Comparison of ENCODE assay signal across 8 mouse cellular contexts in the genomic region with DNA sequence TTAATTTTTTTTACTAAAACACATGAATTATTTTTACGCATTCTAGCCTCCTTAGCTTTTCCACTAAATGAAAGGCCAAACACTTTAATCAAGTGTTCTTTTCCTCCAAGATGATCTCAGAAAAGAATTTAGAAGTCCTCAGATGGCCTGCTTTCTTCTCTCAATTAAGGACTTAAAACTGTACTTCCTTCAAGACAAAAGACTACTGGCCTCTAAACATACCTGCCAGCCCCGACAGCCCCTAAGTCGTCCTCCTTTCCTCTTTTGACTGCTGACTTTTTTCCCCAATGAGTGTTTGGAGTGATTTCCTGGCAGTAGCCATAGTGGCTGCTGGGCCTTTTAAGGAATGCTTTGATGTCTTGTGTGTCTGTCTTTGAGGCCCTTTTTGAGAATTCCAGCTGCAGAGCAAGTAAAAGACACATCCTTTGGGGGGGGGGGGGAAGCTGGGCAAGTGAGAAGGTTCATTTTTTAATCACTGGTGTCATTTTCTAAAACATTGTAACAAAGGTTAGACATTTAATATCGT. TPM values are rescaled to one million over a fixed set of nuclear protein-coding genes. Genes with fewer than 3 reads are reported as not detected.
DNase-seq lines count a peak whose midpoint lies in the region; ATAC-seq and TF ChIP-seq lines count a peak whose summit lies in the region.

No protein-coding gene starts in this region.

- no peaks in the 10 kb centered on the region for H3K4me1 ChIP-seq in cerebellum, adult 2 months (ENCODE audit: control insufficient read depth, insufficient read depth, low read length)
- H3K4me1 ChIP-seq in embryonic facial prominence, embryonic 12.5 days, result peaks cover 8% of the 10 kb centered on the region; the same call in 1 of the 2 replicates
- H3K4me1 ChIP-seq in limb, embryonic 10.5 days, result peaks cover 8% of the 10 kb centered on the region
- no peaks in the 10 kb centered on the region; the same call in 1 of the 2 replicates for H3K4me1 ChIP-seq in midbrain, postnatal 0 days (ENCODE audit: insufficient read depth, low read length)

- no peak for ATAC-seq in embryonic facial prominence, embryonic 12.5 days (ENCODE audit: insufficient number of reproducible peaks, insufficient read depth, low FRiP score, low TSS enrichment)
- no peak for ATAC-seq in midbrain, postnatal 0 days (ENCODE audit: low FRiP score)
- ATAC-seq in megakaryocyte progenitor cell, adult 5-6 weeks (replicated peaks; ENCODE audit: poor library complexity), result no peak

- H3K36me3 ChIP-seq in embryonic facial prominence, embryonic 12.5 days, result no peaks in the 10 kb centered on the region
- no peaks in the 10 kb centered on the region for H3K36me3 ChIP-seq in limb, embryonic 10.5 days
- H3K36me3 ChIP-seq in midbrain, postnatal 0 days (ENCODE audit: insufficient read depth, low read length), result no peaks in the 10 kb centered on the region

- no peaks in the 10 kb centered on the region for H3K9me3 ChIP-seq in embryonic facial prominence, embryonic 12.5 days
- no peaks in the 10 kb centered on the region for H3K9me3 ChIP-seq in limb, embryonic 10.5 days (replicated peaks)
- no peaks in the 10 kb centered on the region for H3K9me3 ChIP-seq in midbrain, postnatal 0 days (ENCODE audit: low read length)

- no peak for DNase-seq in cerebellum, adult 2 months
- no peak for DNase-seq in cerebellum, adult 11 months
- peak; percentile 35 for DNase-seq in 3134 (ENCODE audit: extremely low read depth, insufficient read length, low spot score)
- peak; percentile 38 for DNase-seq in limb, embryonic 10.5 days (ENCODE audit: low spot score)
- DNase-seq in midbrain, postnatal 0 days (ENCODE audit: low spot score), result peak; percentile 56
- no peak for DNase-seq in adrenal gland, postnatal 4 days (ENCODE audit: low spot score in 2 of 2)

- no peak for TF ChIP-seq CTCF in cerebellum, adult 2 months (IDR thresholded peaks at IDR 0.05; ENCODE audit: borderline replicate concordance, insufficient read depth, low read depth, low read length)
- TF ChIP-seq CTCF in midbrain, postnatal 0 days (IDR thresholded peaks at IDR 0.05), result no peak

- peak overlapping the region; percentile 33; the same call in 1 of the 2 replicates for H3K9ac ChIP-seq in embryonic facial prominence, embryonic 12.5 days
- H3K9ac ChIP-seq in midbrain, postnatal 0 days (replicated peaks; ENCODE audit: low read length, poor library complexity, severe bottlenecking), result 0 out of 2 replicates have a peak overlapping the region, but pooled peaks have one; percentile 33

- no peak overlapping the region for H3K27ac ChIP-seq in cerebellum, adult 2 months (ENCODE audit: insufficient read depth, low read length)
- no peak overlapping the region for H3K27ac ChIP-seq in embryonic facial prominence, embryonic 12.5 days
- H3K27ac ChIP-seq in limb, embryonic 10.5 days, result 0 out of 2 replicates have a peak overlapping the region, but pooled peaks have one; percentile 23
- H3K27ac ChIP-seq in midbrain, postnatal 0 days (ENCODE audit: low read depth, low read length), result no peak overlapping the region

- no peak for TF ChIP-seq POLR2A in cerebellum, adult 2 months (IDR thresholded peaks at IDR 0.05; ENCODE audit: borderline replicate concordance, insufficient read depth, low read length)

- H3K4me2 ChIP-seq in embryonic facial prominence, embryonic 12.5 days (replicated peaks), result peak overlapping the region; percentile 53
- peak overlapping the region; percentile 79 for H3K4me2 ChIP-seq in midbrain, postnatal 0 days (ENCODE audit: low read depth, low read length, poor library complexity, severe bottlenecking)

- WGBS in cerebellum, adult 2 months, result 45% methylated on average over 4 of the region's 4 CpGs
- WGBS in embryonic facial prominence, embryonic 12.5 days, result 17% methylated on average over 4 of the region's 4 CpGs
- WGBS in limb, embryonic 10.5 days, result 22% methylated on average over 4 of the region's 4 CpGs
- 9% methylated on average over 4 of the region's 4 CpGs for WGBS in midbrain, postnatal 0 days

- H3K27me3 ChIP-seq in cerebellum, adult 2 months (ENCODE audit: control insufficient read depth, insufficient read depth, low read length), result no peaks in the 10 kb centered on the region
- no peaks in the 10 kb centered on the region for H3K27me3 ChIP-seq in embryonic facial prominence, embryonic 12.5 days
- H3K27me3 ChIP-seq in limb, embryonic 10.5 days (ENCODE audit: low read depth, poor library complexity, severe bottlenecking), result no peaks in the 10 kb centered on the region
- H3K27me3 ChIP-seq in midbrain, postnatal 0 days (ENCODE audit: insufficient read depth, low read length), result no peaks in the 10 kb centered on the region

- H3K4me3 ChIP-seq in cerebellum, adult 2 months (replicated peaks; ENCODE audit: insufficient read depth, low read depth, low read length), result peak overlapping the region; percentile 50
- H3K4me3 ChIP-seq in embryonic facial prominence, embryonic 12.5 days, result peak overlapping the region; percentile 33
- H3K4me3 ChIP-seq in limb, embryonic 10.5 days, result peak overlapping the region; percentile 87
- H3K4me3 ChIP-seq in midbrain, postnatal 0 days (ENCODE audit: low read depth, low read length), result peak overlapping the region; percentile 87

RNA-seq across cellular contexts. Expression of a gene that starts 1.3 kb away (rescaled TPM):
- polyA plus RNA-seq in cerebellum, adult 2 months (2012; rRNA removed), result 12.1 and 13.9 TPM in 2 replicates
- polyA plus RNA-seq in embryonic facial prominence, embryonic 12.5 days (2016; fragmentation: Nextera tagmentation; extraction: Ambion mirVana), result 5.9 and 7.0 TPM in 2 replicates
- polyA plus RNA-seq in limb, embryonic 10.5 days (2016; fragmentation: Nextera tagmentation; extraction: Ambion mirVana), result 5.0 and 6.2 TPM in 2 replicates
- 23.2 and 24.9 TPM in 2 replicates for total RNA-seq in midbrain, postnatal 0 days (2014; rRNA removed)
- polyA plus RNA-seq in midbrain, postnatal 0 days (2015; fragmentation: Nextera tagmentation; extraction: Ambion mirVana), result 3.6 and 4.1 TPM in 2 replicates
- 11.6 and 15.5 TPM in 2 replicates for total RNA-seq in megakaryocyte progenitor cell, adult 5-6 weeks (2015)
- total RNA-seq in megakaryocyte progenitor cell, adult 5-6 weeks (2017), result 11.0 and 13.6 TPM in 2 replicates
- 10 to 100 TPM; 28.0 to 29.4 TPM for total RNA-seq in adrenal gland, postnatal 4 days (2021)

RNA-seq across cellular contexts. Expression of a gene that starts 35.9 kb away (rescaled TPM):
- polyA plus RNA-seq in cerebellum, adult 2 months (2012; rRNA removed), result 1.5 and 1.6 TPM in 2 replicates
- 0.36 and 0.69 TPM in 2 replicates for polyA plus RNA-seq in embryonic facial prominence, embryonic 12.5 days (2016; fragmentation: Nextera tagmentation; extraction: Ambion mirVana)
- not detected in 2 replicates for polyA plus RNA-seq in limb, embryonic 10.5 days (2016; fragmentation: Nextera tagmentation; extraction: Ambion mirVana)
- total RNA-seq in midbrain, postnatal 0 days (2014; rRNA removed), result 0.33 and 1.1 TPM in 2 replicates
- polyA plus RNA-seq in midbrain, postnatal 0 days (2015; fragmentation: Nextera tagmentation; extraction: Ambion mirVana), result 1.7 and 2.8 TPM in 2 replicates
- not detected in 2 replicates for total RNA-seq in megakaryocyte progenitor cell, adult 5-6 weeks (2015)
- total RNA-seq in megakaryocyte progenitor cell, adult 5-6 weeks (2017), result not detected in 2 replicates
- total RNA-seq in adrenal gland, postnatal 4 days (2021), result not detected

Comparison
In these comparisons a context has a peak if more than half of its experiments do, and no peak if none do; other contexts are left out.
1. DNase-seq: peak in 3134 (single experiment), limb, embryonic 10.5 days (single experiment) and midbrain, postnatal 0 days (single experiment); none in cerebellum, adult 2 months (0 of 2), cerebellum, adult 11 months (single experiment) and adrenal gland, postnatal 4 days (0 of 2).
2. H3K4me3 ChIP-seq: peak in every context shown above with its lines; median percentile 87 in limb, embryonic 10.5 days; 87 in midbrain, postnatal 0 days; 50 in cerebellum, adult 2 months; 33 in embryonic facial prominence, embryonic 12.5 days.